Mouse (Mus musculus) forebrain, postnatal 0 days (tissue): ENCODE data around the gene Hsp90b1. TPM values are rescaled to one million over a fixed set of nuclear protein-coding genes. Genes with fewer than 3 reads are reported as not detected.
"Not testable (repeated sequence)": the region's sequence is repeated elsewhere in the genome, so short reads cannot be mapped to it uniquely, and the experiment has no call there.

Source experiments
- ATAC-seq: fragments of 200-750 bp; cut with Nextera tagmentation; 2 replicates; pipeline ENCODE4 v1.8.0; 2017; ENCODE audit warnings: mild to moderate bottlenecking, moderate library complexity
- DNase-seq: peaks from one replicate; pipeline ENCODE4 v3.0.0-alpha.2; 2015
- H3K27ac ChIP-seq: fragments of 300-500 bp; sonication (generic); 2 replicates; pipeline ENCODE4 v1.5.1; 2014; ENCODE audit warnings: low read depth, mild to moderate bottlenecking, antibody characterized with exemption, low read length, moderate library complexity, mixed read lengths
- H3K27me3 ChIP-seq: fragments of 300-500 bp; sonication (generic); 2 replicates; pipeline ENCODE4 v1.6.1; 2014; ENCODE audit warnings: mild to moderate bottlenecking, low read length, mixed read lengths; ENCODE audit not compliant: insufficient read depth
- H3K36me3 ChIP-seq: fragments of 300-500 bp; sonication (generic); 2 replicates; pipeline ENCODE4 v1.6.1; 2014; ENCODE audit warnings: mild to moderate bottlenecking, moderate library complexity; ENCODE audit not compliant: insufficient read depth
- H3K4me1 ChIP-seq: fragments of 300-500 bp; sonication (generic); 2 replicates; pipeline ENCODE4 v1.6.1; 2014; ENCODE audit warnings: antibody characterized with exemption; ENCODE audit not compliant: insufficient read depth
- H3K4me2 ChIP-seq: fragments of 300-500 bp; sonication (generic); 2 replicates; pipeline ENCODE4 v1.6.1; 2014; ENCODE audit warnings: low read depth, mild to moderate bottlenecking, moderate library complexity
- H3K4me3 ChIP-seq: fragments of 300-500 bp; sonication (generic); 2 replicates; pipeline ENCODE4 v1.5.1; 2014; ENCODE audit warnings: low read depth, low read length, mixed read lengths
- H3K9ac ChIP-seq: fragments of 300-500 bp; sonication (generic); 2 replicates; pipeline ENCODE4 v1.6.1; 2014; ENCODE audit warnings: mild to moderate bottlenecking
- H3K9me3 ChIP-seq: fragments of 300-500 bp; sonication (generic); 2 replicates; pipeline ENCODE4 v1.6.1; 2016; ENCODE audit warnings: low read length
- CTCF ChIP-seq: sonication (generic); IDR thresholded peaks from 2 replicates; pipeline ENCODE4 v1.5.1; 2016; ENCODE audit warnings: antibody characterized with exemption, control low read depth, low read depth
- WGBS: fragments of 180-500 bp; shearing (Covaris S2); extraction: QIAGEN DNeasy Blood & Tissue Kit; methylation state at CpG from one replicate; pipeline ENCODE4 v1.1.7; 2014; 5-methylcytosine and 5-hydroxymethylcytosine counted together
- microRNA-seq, 2 experiments: library from miRNA; unstranded; fragments of <30 nt; microRNA quantifications; one replicate each; pipeline ENCODE4; 2016
- polyA plus RNA-seq: library from polyadenylated mRNA; unstranded; fragments of >200 nt; fragmentation: Nextera tagmentation; extraction: Ambion mirVana; gene quantifications from 2 replicates; pipeline ENCODE4 v1.2.1, GENCODE M21; 2015
- total RNA-seq: library from RNA; depleted of rRNA; stranded (reverse); fragments of >200 nt; gene quantifications from 2 replicates; pipeline ENCODE4 v1.2.3, GENCODE M21; 2014; rRNA removed

Gene Hsp90b1
- total and polyA plus RNA-seq, 2 experiments from 2014 or later: 189 to 196 TPM

- no peaks in the 10 kb centered on the region for H3K27me3 ChIP-seq
- H3K9ac ChIP-seq: no peak overlapping the region
- ATAC-seq (no peak), DNase-seq (no peak)
- H3K4me3 ChIP-seq: no peak overlapping the region
- H3K36me3 ChIP-seq: peaks cover 48% of the 10 kb centered on the region
- no peak overlapping the region for H3K27ac ChIP-seq
- H3K4me1 ChIP-seq: peaks cover 6% of the 10 kb centered on the region; the same call in 1 of the 2 replicates
- 49% methylated on average over 4 of the region's 4 CpGs for WGBS
- TF ChIP-seq CTCF: no peak
- H3K4me2 ChIP-seq: no peak overlapping the region
- H3K9me3 ChIP-seq: no peaks in the 10 kb centered on the region
Measured at GRCm38 (mm10) chr10:86702312-86702920, 2.9 kb downstream of the Hsp90b1 start.

DNA sequence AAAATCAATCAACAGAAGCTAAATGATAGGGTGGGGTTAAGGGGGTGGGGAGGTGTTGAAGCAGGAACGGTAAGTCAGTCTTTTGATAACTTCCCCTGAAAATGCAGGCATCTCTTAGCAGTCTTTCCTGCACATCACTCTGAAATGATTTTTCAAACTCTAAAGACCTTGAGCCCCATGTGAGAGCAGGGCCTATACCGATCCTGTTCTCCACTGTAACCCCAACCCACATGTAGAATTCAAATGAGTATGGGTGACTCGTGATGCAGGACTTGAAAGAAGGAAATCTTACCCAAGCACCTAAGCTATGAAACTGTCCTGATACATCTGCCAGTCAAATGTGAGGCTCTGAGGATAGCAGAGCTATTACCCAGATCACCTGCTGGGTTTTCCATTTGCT lies 4.3 kb downstream of the Hsp90b1 start:
- DNase-seq: no peak
- Histone ChIP-seq H3K36me3 (peaks cover 50% of the 10 kb centered on the region), H3K9me3 (no peaks in the 10 kb centered on the region), H3K9ac (no peak overlapping the region), H3K4me1 (peaks cover 6% of the 10 kb centered on the region; the same call in 1 of the 2 replicates), H3K27me3 (no peaks in the 10 kb centered on the region), H3K4me3 (no peak overlapping the region), H3K27ac (no peak overlapping the region), H3K4me2 (no peak overlapping the region)
- WGBS: 66% methylated on average over 3 of the region's 3 CpGs
- TF ChIP-seq CTCF: no peak
- ATAC-seq: no peak

DNA sequence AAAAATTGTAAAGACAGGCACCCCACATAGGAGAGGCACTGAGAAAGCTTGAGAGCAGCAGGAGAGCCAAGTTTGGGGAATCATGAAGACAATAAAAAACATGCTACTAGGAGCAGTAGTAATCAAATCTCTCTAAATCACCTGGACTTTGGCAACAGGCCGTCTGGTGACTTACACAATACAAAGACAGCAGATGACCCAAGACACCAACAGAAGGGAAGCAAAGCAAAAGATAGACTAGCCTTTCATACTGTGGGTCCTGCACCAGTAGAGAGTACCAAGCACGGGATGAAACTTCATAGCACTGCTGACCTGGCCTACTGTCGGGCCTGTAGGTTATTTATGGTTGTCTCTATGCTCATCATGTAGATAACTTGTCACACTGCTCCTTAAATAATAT lies 5.1 kb downstream of the Hsp90b1 start:
- Histone ChIP-seq H3K27ac (no peak overlapping the region), H3K9me3 (no peaks in the 10 kb centered on the region), H3K9ac (no peak overlapping the region), H3K36me3 (peaks cover 57% of the 10 kb centered on the region), H3K4me2 (no peak overlapping the region), H3K4me3 (no peak overlapping the region), H3K27me3 (no peaks in the 10 kb centered on the region), H3K4me1 (peaks cover 6% of the 10 kb centered on the region; the same call in 1 of the 2 replicates)
- DNase-seq (no peak), ATAC-seq (no peak)
- WGBS: 72% methylated on average over 3 of the region's 3 CpGs
- TF ChIP-seq CTCF: no peak

DNA sequence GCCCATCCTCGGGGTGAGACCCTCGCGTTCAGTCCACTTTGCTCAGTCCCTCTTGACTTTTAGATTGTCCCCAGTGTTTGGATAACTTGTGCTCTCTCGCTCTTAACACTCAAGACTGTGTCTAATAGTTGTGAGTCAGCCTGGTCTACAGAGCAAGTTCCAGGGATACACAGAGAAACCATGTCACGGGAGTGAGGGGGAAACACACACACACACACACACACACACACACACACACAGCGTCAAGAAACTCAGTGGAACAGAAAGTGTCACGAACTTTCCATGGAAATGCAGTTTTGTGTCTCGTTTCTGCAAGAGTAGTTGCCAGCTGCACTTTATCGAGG lies 19.3 kb downstream of the Hsp90b1 start:
- peak overlapping the region; percentile 89 for H3K9ac ChIP-seq
- not testable (repeated sequence) for H3K27me3 ChIP-seq, ATAC-seq, H3K4me1 ChIP-seq, H3K9me3 ChIP-seq, H3K27ac ChIP-seq
- peak overlapping the region; percentile 62 for H3K4me3 ChIP-seq
- peaks cover 12% of the 10 kb centered on the region for H3K36me3 ChIP-seq
- peak overlapping the region; percentile 84 for H3K4me2 ChIP-seq
- 15% methylated on average over 9 of the region's 9 CpGs for WGBS
- peak; percentile 13 for DNase-seq

GRCm38 (mm10) chr10:86685179-86686016 lies 19.9 kb downstream of the Hsp90b1 start:
- WGBS: under 1% methylated on average over 49 of the region's 53 CpGs
- H3K9ac ChIP-seq: peak overlapping the region; percentile 89
- H3K9me3 ChIP-seq, H3K36me3 ChIP-seq, H3K27me3 ChIP-seq, H3K4me1 ChIP-seq: not testable (repeated sequence)
- peak overlapping the region; percentile 62 for H3K4me3 ChIP-seq
- H3K27ac ChIP-seq: peak overlapping the region; percentile 86
- DNase-seq: peak; percentile 92
- peak; percentile 97 for ATAC-seq
- 0 out of 2 replicates have a peak, but pooled peaks have one; percentile 38 for TF ChIP-seq CTCF
- H3K4me2 ChIP-seq: peak overlapping the region; percentile 84

GRCm38 (mm10) chr10:86684797-86685178 lies 20.5 kb downstream of the Hsp90b1 start:
- H3K36me3 ChIP-seq, H3K4me1 ChIP-seq, H3K9me3 ChIP-seq, H3K27me3 ChIP-seq: not testable (repeated sequence)
- peak overlapping the region; percentile 86; the same call in 1 of the 2 replicates for H3K27ac ChIP-seq
- 32% methylated on average over 2 of the region's 2 CpGs for WGBS
- DNase-seq (peak; percentile 2), ATAC-seq (peak; percentile 38)
- H3K4me3 ChIP-seq: peak overlapping the region; percentile 62
- H3K9ac ChIP-seq: peak overlapping the region; percentile 89
- H3K4me2 ChIP-seq: peak overlapping the region; percentile 84

DNA sequence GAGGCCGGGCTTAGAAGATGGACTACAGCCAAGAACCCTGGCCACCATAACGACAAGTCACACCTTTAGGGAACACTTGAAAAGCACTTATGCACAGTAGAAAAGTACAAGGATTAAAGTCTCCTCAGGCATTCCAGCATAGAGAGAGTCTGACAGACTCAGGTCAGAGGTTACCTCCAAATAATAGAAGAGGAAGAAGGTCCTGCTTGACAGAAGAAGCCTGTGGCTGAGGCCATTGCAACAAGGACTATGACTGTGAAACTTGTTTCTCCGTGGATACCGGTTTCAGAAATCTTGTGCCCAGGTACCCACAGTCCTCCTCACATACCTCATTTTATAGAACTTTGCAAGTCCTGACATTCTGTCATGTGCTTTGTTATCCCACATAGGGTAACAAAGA lies 34.8 kb downstream of the Hsp90b1 start:
- not testable (repeated sequence) for H3K4me2 ChIP-seq, H3K4me3 ChIP-seq, H3K36me3 ChIP-seq, H3K27ac ChIP-seq, H3K27me3 ChIP-seq, H3K4me1 ChIP-seq, DNase-seq, H3K9ac ChIP-seq, H3K9me3 ChIP-seq, ATAC-seq
- WGBS: 73% methylated on average over 4 of the region's 4 CpGs

Small RNAs within 50 kb of the gene (microRNA-seq; reads per million reads assigned to microRNA genes)
- 0 to 0.37 reads per million in 2 experiments for gene Gm25745

Other genes starting within 250 kb of the Hsp90b1 start
- gene Syn3, start 206.6 kb downstream of the Hsp90b1 start, total RNA-seq: 31.4 and 47.6 TPM in 2 replicates
- gene Syn3, start 206.6 kb downstream of the Hsp90b1 start, polyA plus RNA-seq: 11.2 and 16.4 TPM in 2 replicates
- 0.92 and 1.6 TPM in 2 replicates for gene Ttc41, start 302 bp upstream of the Hsp90b1 start, total RNA-seq
- 0.72 and 1.2 TPM in 2 replicates for gene Ttc41, start 302 bp upstream of the Hsp90b1 start, polyA plus RNA-seq
- 8.1 and 14.7 TPM in 2 replicates for gene Gm49358, start 58.5 kb upstream of the Hsp90b1 start, total RNA-seq
- not detected in 2 replicates for gene Gm49358, start 58.5 kb upstream of the Hsp90b1 start, polyA plus RNA-seq
- gene Nt5dc3, start 73.5 kb upstream of the Hsp90b1 start, total RNA-seq: 30.2 and 42.2 TPM in 2 replicates
- gene Nt5dc3, start 73.5 kb upstream of the Hsp90b1 start, polyA plus RNA-seq: 7.2 and 9.3 TPM in 2 replicates